Mouse (Mus musculus): Measurements from ENCODE around the gene Cux1.

- TF ChIP-seq POLR2A (IDR thresholded peaks at IDR 0.05; ENCODE audit: borderline replicate concordance, low read depth, low read length), result no peak
- no peak for TF ChIP-seq CTCF (IDR thresholded peaks at IDR 0.05; ENCODE audit: low read depth, low read length)
Observed at GRCm38 (mm10) chr5:136398706-136399105, 168.6 kb downstream of the Cux1 start.
